Mouse (Mus musculus) layer of hippocampus, postnatal 25 days (tissue): ENCODE measurements around the gene Phrf1. TPM values are rescaled to one million over a fixed set of nuclear protein-coding genes. Genes with fewer than 3 reads are reported as not detected.

Experiments used
- DNase-seq, 2 experiments: peaks; one replicate each; pipeline ENCODE4 v3.0.0; 2022; ENCODE audit warnings: mixed read lengths in 2 of 2, low spot score in 1 of 2; ENCODE audit errors: extremely low spot score in 1 of 2
- microRNA-seq, 2 experiments: library from miRNA; unstranded; fragments of <30 nt; microRNA quantifications; one replicate each; pipeline ENCODE4 v1.2.0; 2021
- total RNA-seq, 2 experiments: library from RNA; stranded (reverse); gene quantifications; 2 replicates each; pipeline ENCODE4 v1.2.3; 2021

Gene Phrf1
- total RNA-seq, 2 experiments from 2014 or later: 67.1 to 71.1 TPM

DNA sequence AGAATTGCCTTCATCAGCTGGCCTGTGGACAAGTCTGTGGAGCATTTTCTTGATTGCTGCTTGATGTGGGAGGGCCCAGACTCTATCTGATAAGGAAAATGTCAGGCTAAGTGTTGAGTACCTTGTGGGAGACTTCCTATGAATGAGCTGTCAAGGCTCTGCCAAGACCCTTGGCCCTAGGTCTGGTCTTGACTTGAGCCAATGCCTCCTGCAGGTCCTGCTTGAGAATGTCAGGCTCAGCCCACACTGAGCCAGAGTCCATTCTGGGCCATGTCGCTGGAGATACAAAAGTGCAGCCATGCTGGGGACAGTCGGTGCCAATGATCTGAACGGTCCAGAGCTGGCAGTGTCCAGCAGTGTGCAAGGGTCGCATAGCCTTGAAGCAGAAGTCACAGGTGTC is 54.2 kb downstream of the Phrf1 start:
- no peak for DNase-seq

DNA sequence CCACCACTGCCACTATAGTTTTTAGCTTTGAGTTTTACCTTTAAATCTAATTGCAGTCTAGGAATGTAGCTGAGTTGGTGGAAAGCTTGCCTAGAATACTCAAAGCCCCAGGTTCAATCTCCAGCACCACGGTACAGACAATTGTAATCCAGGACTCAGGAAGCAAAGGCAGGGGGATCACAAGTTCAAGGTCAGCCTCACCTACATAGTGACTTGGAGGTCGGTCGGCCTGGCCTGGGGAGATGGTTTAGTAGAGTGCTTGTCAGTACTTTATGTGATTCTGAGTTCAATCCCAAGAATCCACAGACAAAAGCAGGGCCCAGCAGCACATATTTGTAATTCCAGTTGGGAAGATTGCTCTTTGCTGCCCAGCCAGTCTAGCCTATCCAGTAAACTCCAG is 59.5 kb downstream of the Phrf1 start:
- DNase-seq: no peak

DNA sequence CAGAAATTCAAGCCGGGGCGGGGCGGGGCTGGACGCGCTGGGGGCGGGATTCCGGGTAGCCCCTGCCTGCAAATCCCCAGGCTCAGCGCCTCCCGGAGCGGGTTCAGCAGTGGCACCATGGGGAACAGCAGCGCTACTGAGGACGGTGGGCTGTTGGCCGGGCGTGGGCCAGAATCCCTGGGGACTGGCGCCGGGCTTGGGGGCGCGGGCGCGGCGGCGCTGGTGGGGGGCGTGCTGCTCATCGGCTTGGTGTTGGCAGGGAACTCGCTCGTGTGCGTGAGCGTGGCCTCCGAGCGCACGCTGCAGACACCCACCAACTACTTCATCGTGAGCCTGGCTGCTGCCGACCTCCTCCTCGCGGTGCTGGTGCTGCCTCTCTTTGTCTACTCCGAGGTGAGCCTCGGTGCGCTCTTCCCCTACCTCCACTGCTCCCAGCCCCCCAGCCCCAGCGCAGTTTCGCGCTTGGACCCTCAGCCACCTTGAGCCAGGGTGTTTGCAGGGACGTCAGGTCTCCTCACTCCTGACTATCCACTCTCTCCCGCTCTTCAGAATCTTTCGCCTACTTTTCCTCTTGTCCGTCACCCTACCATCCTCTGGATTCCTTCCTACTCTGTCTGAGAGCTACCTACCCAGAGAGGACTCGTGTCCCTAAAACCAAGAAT is 63.5 kb downstream of the Phrf1 start, which contains the start of gene Drd4:
Gene Drd4, plus strand, starts transcription at position 86 of the 662 bp plus-strand sequence.
- DNase-seq: no peak

DNA sequence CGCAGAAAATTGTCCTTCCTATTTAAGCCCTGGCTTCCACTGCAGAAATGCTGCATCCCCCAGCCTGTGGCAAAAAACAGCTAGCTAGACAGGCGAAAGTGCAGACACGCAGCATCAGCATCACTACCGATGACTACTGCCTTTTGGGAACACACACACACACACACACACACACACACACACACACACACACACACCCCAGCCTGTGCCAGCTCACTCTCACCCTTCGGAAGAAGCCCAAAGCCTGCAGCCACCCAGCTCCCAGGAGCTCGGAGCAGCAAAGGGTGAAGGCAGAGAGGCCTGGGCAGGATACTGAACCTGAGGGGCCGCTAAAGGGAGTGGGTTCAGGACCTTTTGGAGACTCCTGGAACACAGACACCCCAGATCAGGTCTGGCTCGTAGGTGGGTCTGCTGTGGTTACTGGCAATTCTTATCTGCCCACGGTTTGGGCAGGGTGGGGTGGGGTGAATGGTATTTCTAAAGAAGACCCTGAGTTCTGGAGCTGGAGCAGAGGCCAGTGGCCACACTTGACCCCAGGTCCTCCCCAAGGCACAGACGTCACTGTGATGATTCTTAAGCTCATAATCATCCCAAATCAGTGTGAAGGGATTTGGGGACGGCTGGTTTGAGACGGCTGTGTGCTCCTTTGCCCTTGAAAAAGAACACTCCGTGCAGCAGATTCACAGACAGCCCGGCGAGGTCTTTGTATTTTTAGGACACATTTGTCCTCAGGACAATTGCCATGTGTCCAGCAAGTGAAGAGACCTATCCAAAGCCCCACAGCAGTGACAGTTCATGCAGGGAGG is 64.2 kb downstream of the Phrf1 start:
- DNase-seq: no peak

DNA sequence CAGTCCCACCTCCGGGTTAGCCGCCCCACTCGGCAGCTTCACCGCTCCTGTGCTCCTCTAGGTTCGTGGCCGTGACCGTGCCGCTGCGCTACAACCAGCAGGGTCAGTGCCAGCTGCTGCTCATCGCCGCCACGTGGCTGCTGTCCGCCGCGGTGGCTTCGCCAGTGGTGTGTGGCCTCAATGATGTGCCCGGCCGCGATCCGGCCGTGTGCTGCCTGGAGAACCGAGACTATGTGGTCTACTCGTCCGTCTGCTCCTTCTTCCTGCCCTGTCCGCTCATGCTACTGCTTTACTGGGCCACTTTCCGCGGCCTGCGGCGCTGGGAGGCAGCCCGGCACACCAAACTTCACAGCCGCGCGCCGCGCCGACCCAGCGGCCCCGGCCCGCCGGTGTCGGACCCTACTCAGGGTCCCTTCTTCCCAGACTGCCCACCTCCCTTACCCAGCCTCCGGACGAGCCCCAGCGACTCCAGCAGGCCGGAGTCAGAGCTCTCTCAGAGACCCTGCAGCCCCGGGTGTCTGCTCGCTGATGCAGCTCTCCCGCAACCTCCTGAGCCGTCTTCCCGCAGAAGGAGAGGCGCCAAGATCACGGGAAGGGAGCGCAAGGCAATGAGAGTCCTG is 65.4 kb downstream of the Phrf1 start:
- DNase-seq: no peak

DNA sequence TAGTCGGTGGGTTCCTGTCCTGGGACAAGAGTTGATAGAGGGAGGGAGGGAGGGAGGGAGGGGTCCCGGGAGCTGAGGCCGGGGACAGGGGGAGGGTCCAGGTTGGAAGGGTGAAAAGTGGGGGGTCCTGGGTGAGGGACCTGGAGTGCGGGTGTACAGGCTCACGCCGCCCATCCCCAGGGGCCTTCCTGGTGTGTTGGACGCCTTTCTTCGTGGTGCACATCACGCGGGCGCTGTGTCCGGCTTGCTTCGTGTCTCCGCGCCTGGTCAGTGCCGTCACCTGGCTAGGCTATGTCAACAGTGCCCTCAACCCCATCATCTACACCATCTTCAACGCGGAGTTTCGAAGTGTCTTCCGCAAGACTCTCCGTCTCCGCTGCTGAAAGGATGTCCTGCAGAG is 65.9 kb downstream of the Phrf1 start:
- no peak for DNase-seq

DNA sequence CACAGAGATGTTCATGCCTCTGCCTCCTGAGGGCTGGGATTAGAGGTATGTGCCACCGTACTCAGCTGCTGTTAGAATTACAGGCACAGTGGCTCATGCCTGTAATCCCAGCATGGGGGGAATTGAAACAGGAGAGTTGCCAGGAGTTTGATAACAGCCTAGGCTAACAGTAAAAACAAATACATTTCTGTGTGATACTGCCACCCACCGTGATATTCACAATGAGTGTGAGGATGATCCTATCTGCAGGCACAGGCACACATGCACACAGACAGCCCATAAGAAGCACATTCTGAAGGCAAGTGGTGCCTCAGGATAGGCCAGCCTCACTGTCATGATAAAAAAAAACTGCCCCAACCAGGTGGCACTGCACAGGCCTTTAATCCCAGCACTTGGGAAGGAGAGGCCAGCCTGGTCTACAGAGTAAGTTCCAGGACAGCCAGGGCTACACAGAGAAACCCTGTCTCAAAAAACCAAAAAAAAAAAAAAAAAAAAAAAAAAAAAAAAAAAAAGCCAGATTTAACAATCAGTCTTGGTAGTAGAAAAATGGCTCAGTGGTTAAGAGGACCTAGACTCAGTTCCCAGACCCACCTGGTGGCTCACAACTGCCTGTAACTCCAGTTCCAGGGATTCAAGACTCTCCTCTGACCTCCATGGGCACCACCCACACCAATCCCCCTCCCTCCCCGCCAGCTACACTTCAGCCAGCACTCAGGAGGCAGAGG is 69.5 kb downstream of the Phrf1 start:
- no peak for DNase-seq

DNA sequence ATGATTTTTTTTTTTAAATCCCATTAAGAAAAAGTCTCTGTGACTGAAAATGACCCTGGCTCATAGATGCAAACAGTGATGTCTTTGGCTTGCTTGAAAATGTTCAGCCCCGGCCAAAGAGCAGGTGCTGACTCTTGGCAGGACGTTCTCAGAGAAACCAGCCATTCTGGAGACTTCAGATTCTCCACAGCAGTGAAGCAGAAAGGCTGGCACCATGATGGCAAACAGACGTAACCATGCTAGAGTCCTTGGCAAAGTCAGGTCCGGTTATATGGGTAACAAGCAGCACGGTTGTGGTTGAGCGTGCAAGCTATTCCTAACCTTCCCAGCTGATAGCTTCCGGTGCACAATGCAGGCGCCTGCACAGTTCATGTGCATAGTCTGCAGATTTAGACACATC is 70.6 kb downstream of the Phrf1 start:
- DNase-seq: no peak

DNA sequence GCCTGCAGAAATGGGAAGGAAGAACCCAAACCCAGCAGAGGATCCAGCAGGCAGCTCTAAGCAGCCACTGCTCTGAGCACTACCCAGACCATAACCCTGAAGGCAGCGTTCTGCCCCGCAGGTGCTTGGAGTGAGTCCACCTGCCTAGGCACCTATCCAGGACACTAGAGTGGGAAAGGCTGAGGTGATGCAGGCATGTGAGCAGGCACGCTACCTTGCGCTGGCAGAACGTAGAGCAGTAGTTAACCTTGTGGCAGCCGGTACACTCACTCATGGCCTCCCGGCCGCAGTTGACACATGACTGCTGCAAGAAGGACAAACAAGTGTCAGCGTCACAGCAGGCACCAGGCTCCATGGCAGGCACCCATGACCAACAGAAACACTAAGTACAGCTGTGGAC is 72.8 kb downstream of the Phrf1 start:
- no peak for DNase-seq

DNA sequence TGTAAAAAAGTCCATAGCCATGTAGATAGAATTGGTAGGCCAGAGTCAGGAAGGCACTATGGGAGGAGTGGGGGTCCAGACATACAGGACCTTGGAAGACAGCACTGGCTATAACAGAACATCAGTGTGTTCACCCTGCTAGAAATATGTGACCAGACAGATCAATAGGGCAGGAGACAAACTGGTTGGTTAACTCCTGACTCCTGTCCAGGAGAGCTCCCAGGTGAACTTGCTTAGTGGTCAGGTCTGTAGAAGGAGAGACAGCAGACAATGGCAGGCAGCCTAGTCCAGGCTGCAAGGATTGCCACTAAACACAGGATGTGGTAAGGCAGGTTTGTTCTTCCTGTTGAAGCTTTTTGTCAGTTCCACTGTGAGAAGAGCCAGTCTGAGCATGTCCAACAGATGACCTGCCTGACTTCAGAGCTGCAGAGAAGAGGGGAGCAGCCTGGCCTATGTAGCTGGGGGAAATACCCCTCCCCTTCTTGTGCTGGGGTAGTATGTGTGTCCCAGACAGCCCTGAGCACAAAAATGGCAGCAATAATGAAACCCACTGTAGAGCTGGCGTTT is 74.2 kb downstream of the Phrf1 start:
- DNase-seq: no peak

DNA sequence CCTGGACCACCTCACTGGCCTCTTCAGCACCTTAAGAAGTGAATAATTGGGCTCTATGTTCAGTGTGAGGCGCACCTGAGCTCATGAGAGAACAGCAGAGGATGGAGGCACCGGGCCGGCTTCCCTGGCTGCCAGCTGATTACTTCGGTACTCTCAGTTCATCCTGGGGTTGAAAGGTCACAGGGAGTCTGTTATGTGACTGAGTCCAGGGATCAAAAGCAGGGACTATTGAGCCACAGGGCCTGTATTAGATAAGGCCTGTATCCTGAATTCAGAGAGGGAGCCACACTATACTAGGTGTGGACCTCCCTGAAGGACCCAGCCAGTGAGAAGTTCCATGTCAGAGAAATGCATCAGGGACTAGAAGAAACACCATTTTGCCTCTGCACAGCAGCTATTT is 76.0 kb downstream of the Phrf1 start:
- no peak for DNase-seq

Small RNAs within 50 kb of the gene (microRNA-seq; reads per million reads assigned to microRNA genes)
- gene Mir210: 84.2 to 96.0 reads per million in 2 experiments

Other genes with a start within 250 kb of the Phrf1 start
- gene Ifitm3, start 218.0 kb upstream of the Phrf1 start, total RNA-seq: 10 to 100 TPM; 11.9 to 13.8 TPM
- not detected for gene Ifitm6, start 210.9 kb upstream of the Phrf1 start, total RNA-seq
- not detected for gene Gm17387, start 199.7 kb upstream of the Phrf1 start, total RNA-seq
- gene B4galnt4, start 167.7 kb upstream of the Phrf1 start, total RNA-seq: 10 to 100 TPM; 80.7 to 96.2 TPM
- gene Pkp3, start 150.6 kb upstream of the Phrf1 start, total RNA-seq: not detected
- 1 to 10 TPM; 1.9 to 3.2 TPM for gene Sigirr, start 128.2 kb upstream of the Phrf1 start, total RNA-seq
- gene Ano9, start 111.0 kb upstream of the Phrf1 start, total RNA-seq: not detected
- gene Ptdss2, start 106.4 kb upstream of the Phrf1 start, total RNA-seq: 10 to 100 TPM; 58.7 to 61.1 TPM
- 10 to 100 TPM; 32.5 to 36.5 TPM for gene Rnh1, start 55.9 kb upstream of the Phrf1 start, total RNA-seq
- 100 to 1,000 TPM; 193 to 235 TPM for gene Hras, start 34.8 kb upstream of the Phrf1 start, total RNA-seq
- gene Lrrc56, start 34.6 kb upstream of the Phrf1 start, total RNA-seq: 1 to 10 TPM; 4.5 to 6.1 TPM
- gene Lmntd2, start 14.7 kb upstream of the Phrf1 start, total RNA-seq: not detected
- under 1 TPM; 0.64 to 0.80 TPM for gene Rassf7, start 12.9 kb upstream of the Phrf1 start, total RNA-seq
- 1 to 10 TPM in 1 of 2 experiments, under 1 TPM in 1; 0.91 to 1.9 TPM for gene Irf7, start 37.7 kb downstream of the Phrf1 start, total RNA-seq
- gene Cdhr5, start 48.0 kb downstream of the Phrf1 start, total RNA-seq: not detected
- gene Sct, start 50.3 kb downstream of the Phrf1 start, total RNA-seq: not detected
- under 1 TPM in 1 of 2 experiments, not detected in 1; 0.12 TPM for gene Drd4, start 63.2 kb downstream of the Phrf1 start, total RNA-seq
- gene Deaf1, start 98.9 kb downstream of the Phrf1 start, total RNA-seq: 10 to 100 TPM; 91.3 to 92.6 TPM
- 10 to 100 TPM; 28.8 to 39.3 TPM for gene Tmem80, start 99.0 kb downstream of the Phrf1 start, total RNA-seq
- 1 to 10 TPM; 4.7 to 6.2 TPM for gene Eps8l2, start 110.1 kb downstream of the Phrf1 start, total RNA-seq
- 100 to 1,000 TPM; 125 to 154 TPM for gene Taldo1, start 163.4 kb downstream of the Phrf1 start, total RNA-seq
- 10 to 100 TPM; 42.4 to 49.2 TPM for gene Gatd1, start 185.4 kb downstream of the Phrf1 start, total RNA-seq
- 100 to 1,000 TPM; 286 to 299 TPM for gene Cend1, start 200.7 kb downstream of the Phrf1 start, total RNA-seq
- 100 to 1,000 TPM; 351 to 355 TPM for gene Slc25a22, start 209.1 kb downstream of the Phrf1 start, total RNA-seq
- 1 to 10 TPM in 1 of 2 experiments, under 1 TPM in 1; 0.84 to 2.2 TPM for gene Pidd1, start 215.2 kb downstream of the Phrf1 start, total RNA-seq
- 100 to 1,000 TPM; 526 to 589 TPM for gene Rplp2, start 218.6 kb downstream of the Phrf1 start, total RNA-seq
- 10 to 100 TPM; 23.2 to 30.4 TPM for gene Pnpla2, start 226.4 kb downstream of the Phrf1 start, total RNA-seq
- 1 to 10 TPM; 2.1 to 4.2 TPM for gene Cracr2b, start 232.3 kb downstream of the Phrf1 start, total RNA-seq
- gene Cd151, start 238.6 kb downstream of the Phrf1 start, total RNA-seq: 10 to 100 TPM; 25.7 TPM
- 10 to 100 TPM; 40.9 to 47.2 TPM for gene Polr2l, start 246.3 kb downstream of the Phrf1 start, total RNA-seq
- gene Tspan4, start 246.5 kb downstream of the Phrf1 start, total RNA-seq: 10 to 100 TPM; 12.2 to 14.3 TPM